In genomic region chr5:115191880-115192827, GRCm38 (mm10) we compare ENCODE assay signal across 9 mouse cellular contexts. TPM values are rescaled to one million over a fixed set of nuclear protein-coding genes. Genes with fewer than 3 reads are reported as not detected.
A peak's percentile ranks its signal among the peaks of the same experiment; 100 is the strongest.
DNase-seq lines count a peak whose midpoint lies in the region; ATAC-seq and TF ChIP-seq lines count a peak whose summit lies in the region.
"Had no signal": no experiment of that assay in that cellular context is flagged by ENCODE, and none has a peak within 500 bp of the region (broad histone marks: within the 10 kb centered on the region; RNA-seq: fewer than 3 reads in every experiment).

No protein-coding gene starts in this region.

- TF ChIP-seq POLR2A in lung, adult 2 months (IDR thresholded peaks at IDR 0.05; ENCODE audit: borderline replicate concordance, extremely low read depth, low read depth, low read length), result no peak

- H3K9ac ChIP-seq in hindbrain, embryonic 12.5 days, result 0 out of 2 replicates have a peak overlapping the region, but pooled peaks have one; percentile 35
- peak overlapping the region; percentile 85 for H3K9ac ChIP-seq in neural tube, embryonic 12.5 days

- TF ChIP-seq CTCF in lung, adult 2 months (IDR thresholded peaks at IDR 0.05; ENCODE audit: insufficient read depth, low read length), result no peak

- H3K36me3 ChIP-seq in hindbrain, embryonic 12.5 days, result no peaks in the 10 kb centered on the region
- H3K36me3 ChIP-seq in neural tube, embryonic 12.5 days, result no peaks in the 10 kb centered on the region

- peaks cover 80% of the 10 kb centered on the region for H3K27me3 ChIP-seq in hindbrain, embryonic 12.5 days
- H3K27me3 ChIP-seq in neural tube, embryonic 12.5 days (replicated peaks), result peaks cover 39% of the 10 kb centered on the region

- H3K4me2 ChIP-seq in hindbrain, embryonic 12.5 days (replicated peaks), result peak overlapping the region; percentile 100
- peak overlapping the region; percentile 100 for H3K4me2 ChIP-seq in neural tube, embryonic 12.5 days (replicated peaks)

- intact Hi-C loops in left cerebral cortex, postnatal 4 days (cut with DNase I), result loop anchor here (5.0 kb wide), 1 partner anchor 45 kb away; the partner anchor contains the start of gene Pop5
- intact Hi-C loops in left cerebral cortex, postnatal 14 days (cut with DNase I), result loop anchor here (2.0 kb wide), 1 partner anchor 45 kb away; no protein-coding TSS in a partner anchor

- ATAC-seq in cerebellum, adult (ENCODE audit: insufficient number of reproducible peaks, low FRiP score, low TSS enrichment), result no peak
- no peak for ATAC-seq in hindbrain, embryonic 12.5 days (ENCODE audit: low FRiP score)
- ATAC-seq in neural tube, embryonic 12.5 days (ENCODE audit: low FRiP score, low read depth), result no peak

- peak overlapping the region; percentile 17; the same call in 1 of the 2 replicates for H3K27ac ChIP-seq in hindbrain, embryonic 12.5 days
- no peak overlapping the region; the same call in 1 of the 2 replicates for H3K27ac ChIP-seq in neural tube, embryonic 12.5 days
- H3K27ac ChIP-seq: kidney, postnatal 0 days had no signal

- no peaks in the 10 kb centered on the region for H3K9me3 ChIP-seq in hindbrain, embryonic 12.5 days (replicated peaks)
- no peaks in the 10 kb centered on the region for H3K9me3 ChIP-seq in neural tube, embryonic 12.5 days

- H3K4me3 ChIP-seq in hindbrain, embryonic 12.5 days, result peak overlapping the region; percentile 69
- peak overlapping the region; percentile 71 for H3K4me3 ChIP-seq in neural tube, embryonic 12.5 days
- no peak overlapping the region for H3K4me3 ChIP-seq in lung, adult 2 months (replicated peaks; ENCODE audit: extremely low read depth, low read depth, low read length)

- 9% methylated on average over 29 of the region's 29 CpGs for WGBS in hindbrain, embryonic 12.5 days
- 4% methylated on average over 29 of the region's 29 CpGs for WGBS in neural tube, embryonic 12.5 days
- 29% methylated on average over 29 of the region's 29 CpGs for WGBS in lung, adult 2 months

- DNase-seq in cerebellum, adult 11-12 months, result peak; percentile 53
- DNase-seq in left cerebral cortex, postnatal 4 days, result peak; percentile 62
- no peak for DNase-seq in left cerebral cortex, postnatal 14 days (ENCODE audit: low spot score in 2 of 2)
- DNase-seq in layer of hippocampus, adult 11-12 months (ENCODE audit: low spot score), result no peak
- DNase-seq in lung, adult 2 months, result no peak

- peaks cover 40% of the 10 kb centered on the region for H3K4me1 ChIP-seq in hindbrain, embryonic 12.5 days
- H3K4me1 ChIP-seq in neural tube, embryonic 12.5 days, result peaks cover 45% of the 10 kb centered on the region
- H3K4me1 ChIP-seq in lung, adult 2 months (ENCODE audit: control insufficient read depth, insufficient read depth, low read length), result peaks cover 10% of the 10 kb centered on the region

RNA-seq across cellular contexts. Expression of gene Cabp1, which starts 2.0 kb away (rescaled TPM):
- total RNA-seq in left cerebral cortex, postnatal 4 days (2021), result 10 to 100 TPM; 67.0 to 67.2 TPM
- total RNA-seq in left cerebral cortex, postnatal 14 days (2021), result 100 to 1,000 TPM; 179 to 209 TPM
- polyA plus RNA-seq in hindbrain, embryonic 12.5 days (2016; fragmentation: Nextera tagmentation; extraction: Ambion mirVana), result 10.3 and 10.5 TPM in 2 replicates
- polyA plus RNA-seq in neural tube, embryonic 12.5 days (2016; fragmentation: Nextera tagmentation; extraction: Ambion mirVana), result 24.0 and 24.6 TPM in 2 replicates
- 3.2 and 6.9 TPM in 2 replicates for polyA plus RNA-seq in lung, adult 2 months (2012; rRNA removed)

RNA-seq across cellular contexts. Expression of gene Mlec, which starts 34.2 kb away (rescaled TPM):
- 10 to 100 TPM; 59.5 to 79.4 TPM for total RNA-seq in left cerebral cortex, postnatal 4 days (2021)
- total RNA-seq in left cerebral cortex, postnatal 14 days (2021), result 10 to 100 TPM; 67.9 to 77.9 TPM
- polyA plus RNA-seq in hindbrain, embryonic 12.5 days (2016; fragmentation: Nextera tagmentation; extraction: Ambion mirVana), result 65.0 and 72.9 TPM in 2 replicates
- polyA plus RNA-seq in neural tube, embryonic 12.5 days (2016; fragmentation: Nextera tagmentation; extraction: Ambion mirVana), result 57.7 and 64.4 TPM in 2 replicates
- 44.1 and 53.8 TPM in 2 replicates for polyA plus RNA-seq in lung, adult 2 months (2012; rRNA removed)

RNA-seq across cellular contexts. Expression of gene Pop5, which starts 43.5 kb away (rescaled TPM):
- total RNA-seq in left cerebral cortex, postnatal 4 days (2021), result 10 to 100 TPM; 27.4 to 31.8 TPM
- 10 to 100 TPM; 59.5 to 75.8 TPM for total RNA-seq in left cerebral cortex, postnatal 14 days (2021)
- 78.6 and 90.5 TPM in 2 replicates for polyA plus RNA-seq in hindbrain, embryonic 12.5 days (2016; fragmentation: Nextera tagmentation; extraction: Ambion mirVana)
- polyA plus RNA-seq in neural tube, embryonic 12.5 days (2016; fragmentation: Nextera tagmentation; extraction: Ambion mirVana), result 110 and 113 TPM in 2 replicates
- 51.5 and 55.4 TPM in 2 replicates for polyA plus RNA-seq in lung, adult 2 months (2012; rRNA removed)

RNA-seq across cellular contexts. Expression of gene Unc119b, which starts 57.4 kb away (rescaled TPM):
- total RNA-seq in left cerebral cortex, postnatal 4 days (2021), result 10 to 100 TPM; 22.4 to 25.6 TPM
- total RNA-seq in left cerebral cortex, postnatal 14 days (2021), result 10 to 100 TPM; 23.4 to 28.1 TPM
- polyA plus RNA-seq in hindbrain, embryonic 12.5 days (2016; fragmentation: Nextera tagmentation; extraction: Ambion mirVana), result 57.5 and 62.0 TPM in 2 replicates
- 60.4 and 61.2 TPM in 2 replicates for polyA plus RNA-seq in neural tube, embryonic 12.5 days (2016; fragmentation: Nextera tagmentation; extraction: Ambion mirVana)
- 50.0 and 52.8 TPM in 2 replicates for polyA plus RNA-seq in lung, adult 2 months (2012; rRNA removed)

Comparison
In these comparisons a context has a peak if more than half of its experiments do, and no peak if none do; other contexts are left out.
1. DNase-seq: peak in cerebellum, adult 11-12 months (single experiment) and left cerebral cortex, postnatal 4 days (single experiment); none in left cerebral cortex, postnatal 14 days (0 of 2), layer of hippocampus, adult 11-12 months (single experiment) and lung, adult 2 months (single experiment).